Mouse (Mus musculus): ENCODE data around the gene Plcb4. TPM values are rescaled to one million over a fixed set of nuclear protein-coding genes. Genes with fewer than 3 reads are reported as not detected.

Gene Plcb4
- total RNA-seq, 1 experiment, result 24.0 TPM

DNA sequence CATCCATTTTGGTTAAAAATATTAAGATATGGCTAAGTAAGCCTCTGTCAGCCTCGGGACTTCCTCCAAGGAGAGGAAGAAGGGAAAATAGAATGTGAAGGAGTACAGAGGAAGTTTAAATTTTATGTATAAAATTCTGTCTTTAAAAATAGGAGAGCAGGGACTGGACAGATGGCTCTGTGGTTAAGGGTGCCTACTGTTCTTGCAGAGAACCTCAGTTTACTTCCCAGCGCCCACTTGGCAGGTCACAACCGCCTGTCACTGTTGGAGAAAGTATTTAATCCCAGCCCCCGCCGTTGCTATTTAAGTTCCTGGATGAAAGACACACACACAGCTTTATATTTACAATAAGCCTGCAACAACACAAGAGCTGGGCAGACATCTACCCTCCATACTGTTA, 347.5 kb downstream of the Plcb4 start:
- no peak overlapping the region for H3K27ac ChIP-seq (ENCODE audit: insufficient read depth, low read depth, low read length, poor library complexity, severe bottlenecking)
- no peak overlapping the region for H3K4me3 ChIP-seq (ENCODE audit: insufficient read depth in 1 of 2, low read depth in 1 of 2, low read length in 2 of 2, poor library complexity in 1 of 2, severe bottlenecking in 1 of 2)
- no peaks in the 10 kb centered on the region for H3K4me1 ChIP-seq (ENCODE audit: control insufficient read depth in 2 of 2, insufficient read depth in 2 of 2, low read length in 2 of 2, poor library complexity in 1 of 2)
- in situ Hi-C loops (cut with MboI; ENCODE audit: low sequenced_read_pairs in 2 of 2, unreplicated experiment in 2 of 2), result no loop called here
- no peaks in the 10 kb centered on the region for H3K9me3 ChIP-seq (ENCODE audit: control insufficient read depth, insufficient read depth, low read depth, low read length)
- no peak for DNase-seq (ENCODE audit: low read depth, low spot score)
- TF ChIP-seq ZNF384 (IDR thresholded peaks at IDR 0.05; ENCODE audit: low read depth, low read length) (no peak), HCFC1 (IDR thresholded peaks at IDR 0.05; ENCODE audit: borderline replicate concordance, insufficient read depth, low read length) (no peak), MAFK (IDR thresholded peaks at IDR 0.05; ENCODE audit: insufficient read depth, low read depth, low read length) (no peak)
- no peak overlapping the region for H3K9ac ChIP-seq (ENCODE audit: insufficient read depth, low read depth, low read length, poor library complexity, severe bottlenecking)
- H3K36me3 ChIP-seq (ENCODE audit: control insufficient read depth, insufficient read depth, low read length, poor library complexity, severe bottlenecking), result peaks cover 2% of the 10 kb centered on the region; the same call in 1 of the 2 replicates

DNA sequence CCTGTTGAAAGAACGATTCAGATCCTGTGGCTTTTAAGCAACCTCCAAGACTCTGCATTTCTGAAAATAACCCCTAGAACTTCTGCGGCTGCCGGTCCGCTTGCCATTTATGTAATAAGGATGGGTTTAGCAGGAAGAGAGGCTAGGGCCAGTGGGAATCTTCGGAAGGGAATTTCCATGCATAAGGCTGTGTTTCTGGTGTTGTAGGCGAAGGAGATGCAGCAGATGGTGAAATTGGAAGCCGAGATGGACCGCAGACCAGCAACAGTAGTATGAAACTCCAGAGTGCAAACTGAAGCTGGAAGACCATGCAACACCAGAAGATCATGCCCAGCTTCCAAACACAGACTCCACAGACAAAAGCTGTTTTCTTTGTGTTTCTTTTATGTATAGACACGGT, 353.9 kb downstream of the Plcb4 start:
- H3K27ac ChIP-seq (ENCODE audit: insufficient read depth, low read depth, low read length, poor library complexity, severe bottlenecking), result no peak overlapping the region
- no peak for DNase-seq (ENCODE audit: low read depth, low spot score)
- H3K9ac ChIP-seq (ENCODE audit: insufficient read depth, low read depth, low read length, poor library complexity, severe bottlenecking), result no peak overlapping the region
- in situ Hi-C loops (cut with MboI; ENCODE audit: low sequenced_read_pairs in 2 of 2, unreplicated experiment in 2 of 2), result no loop called here
- no peaks in the 10 kb centered on the region for H3K9me3 ChIP-seq (ENCODE audit: control insufficient read depth, insufficient read depth, low read depth, low read length)
- H3K36me3 ChIP-seq (ENCODE audit: control insufficient read depth, insufficient read depth, low read length, poor library complexity, severe bottlenecking), result peaks cover 1% of the 10 kb centered on the region; the same call in 1 of the 2 replicates
- no peaks in the 10 kb centered on the region for H3K4me1 ChIP-seq (ENCODE audit: control insufficient read depth in 2 of 2, insufficient read depth in 2 of 2, low read length in 2 of 2, poor library complexity in 1 of 2)
- no peak overlapping the region for H3K4me3 ChIP-seq (ENCODE audit: insufficient read depth in 1 of 2, low read depth in 1 of 2, low read length in 2 of 2, poor library complexity in 1 of 2, severe bottlenecking in 1 of 2)
- TF ChIP-seq ZNF384 (IDR thresholded peaks at IDR 0.05; ENCODE audit: low read depth, low read length) (no peak), HCFC1 (IDR thresholded peaks at IDR 0.05; ENCODE audit: borderline replicate concordance, insufficient read depth, low read length) (no peak)

DNA sequence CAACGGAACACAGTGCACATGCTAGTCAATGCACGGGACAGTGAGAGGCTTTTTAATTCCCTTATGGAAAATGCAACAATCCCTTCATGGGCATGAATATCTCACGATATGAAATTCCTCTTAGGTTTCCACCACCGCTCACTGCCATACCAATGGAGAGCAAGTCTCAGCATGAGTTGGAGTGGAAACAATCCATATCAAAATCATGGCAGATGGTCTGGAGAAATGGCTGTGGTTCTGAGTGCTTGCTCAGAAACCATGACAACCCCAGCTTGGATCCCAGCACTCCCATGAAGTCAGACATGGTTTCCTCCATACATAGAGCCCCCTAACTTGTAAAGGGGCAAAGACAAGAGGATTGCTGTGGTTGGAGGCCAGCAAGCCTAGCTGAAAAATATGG, 389.7 kb downstream of the Plcb4 start:
- in situ Hi-C loops (cut with MboI; ENCODE audit: low sequenced_read_pairs in 2 of 2, unreplicated experiment in 2 of 2), result no loop called here
- H3K9me3 ChIP-seq (ENCODE audit: control insufficient read depth, insufficient read depth, low read depth, low read length), result no peaks in the 10 kb centered on the region
- no peak for DNase-seq (ENCODE audit: low read depth, low spot score)

DNA sequence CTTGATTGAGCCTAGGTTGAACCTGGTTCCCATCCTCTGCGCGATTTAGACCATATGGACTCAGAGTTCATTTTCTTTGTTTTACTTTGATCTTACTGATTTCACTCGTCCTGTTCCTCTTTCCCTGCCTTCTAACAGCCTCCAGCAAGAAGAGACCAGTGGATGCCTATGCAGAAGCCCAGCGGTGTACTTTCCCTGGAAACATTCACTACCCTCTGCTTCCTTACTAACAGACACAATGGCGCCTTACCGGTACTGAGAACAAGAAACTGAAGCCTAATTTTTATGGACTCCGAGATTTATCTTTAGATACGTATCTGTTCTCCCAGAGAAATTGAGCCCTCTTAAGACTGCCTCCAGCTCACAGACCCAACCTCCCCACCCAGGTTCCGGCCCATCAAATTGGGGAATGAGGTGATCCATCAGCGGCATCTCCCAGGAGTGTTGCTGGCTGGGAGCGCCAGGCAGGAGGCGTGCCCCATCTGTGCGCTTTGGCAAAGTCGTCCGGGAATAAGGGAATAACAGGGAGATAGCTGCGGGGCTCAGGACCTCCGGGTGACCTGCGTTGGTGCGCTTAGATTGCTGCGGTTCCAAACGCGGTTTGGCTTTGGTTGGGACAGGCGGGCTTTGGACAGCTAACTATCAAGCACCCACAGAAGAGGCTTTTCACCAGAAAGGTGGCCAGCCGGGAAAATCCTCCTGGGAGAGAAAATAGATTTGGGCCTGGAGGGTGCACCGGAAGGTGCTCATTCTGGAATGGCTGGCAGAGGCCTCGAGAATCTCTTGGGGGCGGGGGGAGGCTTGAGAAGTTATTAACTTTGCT, 392.2 kb downstream of the Plcb4 start:
- Histone ChIP-seq H3K9ac (ENCODE audit: insufficient read depth, low read depth, low read length, poor library complexity, severe bottlenecking) (no peak overlapping the region), H3K9me3 (ENCODE audit: control insufficient read depth, insufficient read depth, low read depth, low read length) (no peaks in the 10 kb centered on the region), H3K36me3 (ENCODE audit: control insufficient read depth, insufficient read depth, low read length, poor library complexity, severe bottlenecking) (no peaks in the 10 kb centered on the region), H3K4me1 (ENCODE audit: control insufficient read depth in 2 of 2, insufficient read depth in 2 of 2, low read length in 2 of 2, poor library complexity in 1 of 2) (no peaks in the 10 kb centered on the region; a peak in 1 of 4 replicates), H3K27ac (ENCODE audit: insufficient read depth, low read depth, low read length, poor library complexity, severe bottlenecking) (no peak overlapping the region), H3K4me3 (ENCODE audit: insufficient read depth in 1 of 2, low read depth in 1 of 2, low read length in 2 of 2, poor library complexity in 1 of 2, severe bottlenecking in 1 of 2) (peak overlapping the region; percentile 21 to 47; a peak in 2 of 4 replicates)
- in situ Hi-C loops (cut with MboI; ENCODE audit: low sequenced_read_pairs in 2 of 2, unreplicated experiment in 2 of 2), result no loop called here
- DNase-seq (ENCODE audit: low read depth, low spot score), result no peak
- TF ChIP-seq MAFK (IDR thresholded peaks at IDR 0.05; ENCODE audit: insufficient read depth, low read depth, low read length) (no peak), ZC3H11A (IDR thresholded peaks at IDR 0.05; ENCODE audit: borderline replicate concordance, low read depth, low read length) (no peak), CHD2 (IDR thresholded peaks at IDR 0.05; ENCODE audit: low read depth, low read length) (no peak), ZNF384 (IDR thresholded peaks at IDR 0.05; ENCODE audit: low read depth, low read length) (no peak), HCFC1 (IDR thresholded peaks at IDR 0.05; ENCODE audit: borderline replicate concordance, insufficient read depth, low read length) (no peak)

More for the DNA sequence above, 389.7 kb downstream of the Plcb4 start:
- H3K36me3 ChIP-seq (ENCODE audit: control insufficient read depth, insufficient read depth, low read length, poor library complexity, severe bottlenecking), result no peaks in the 10 kb centered on the region
- H3K27ac ChIP-seq (ENCODE audit: insufficient read depth, low read depth, low read length, poor library complexity, severe bottlenecking), result no peak overlapping the region
- no peak overlapping the region for H3K4me3 ChIP-seq (ENCODE audit: insufficient read depth in 1 of 2, low read depth in 1 of 2, low read length in 2 of 2, poor library complexity in 1 of 2, severe bottlenecking in 1 of 2)
- no peak overlapping the region for H3K9ac ChIP-seq (ENCODE audit: insufficient read depth, low read depth, low read length, poor library complexity, severe bottlenecking)
- no peaks in the 10 kb centered on the region; a peak in 1 of 4 replicates for H3K4me1 ChIP-seq (ENCODE audit: control insufficient read depth in 2 of 2, insufficient read depth in 2 of 2, low read length in 2 of 2, poor library complexity in 1 of 2)
- TF ChIP-seq ZC3H11A (IDR thresholded peaks at IDR 0.05; ENCODE audit: borderline replicate concordance, low read depth, low read length) (no peak), MAFK (IDR thresholded peaks at IDR 0.05; ENCODE audit: insufficient read depth, low read depth, low read length) (no peak), ZNF384 (IDR thresholded peaks at IDR 0.05; ENCODE audit: low read depth, low read length) (no peak), CHD2 (IDR thresholded peaks at IDR 0.05; ENCODE audit: low read depth, low read length) (no peak), HCFC1 (IDR thresholded peaks at IDR 0.05; ENCODE audit: borderline replicate concordance, insufficient read depth, low read length) (no peak)
